Mouse (Mus musculus): ENCODE measurements around the gene Strn3. TPM values are rescaled to one million over a fixed set of nuclear protein-coding genes. Genes with fewer than 3 reads are reported as not detected.
A peak's percentile ranks its signal among the peaks of the same experiment; 100 is the strongest.

Strn3 gene
- polyA plus RNA-seq, 1 experiment = 15.7 TPM

DNA sequence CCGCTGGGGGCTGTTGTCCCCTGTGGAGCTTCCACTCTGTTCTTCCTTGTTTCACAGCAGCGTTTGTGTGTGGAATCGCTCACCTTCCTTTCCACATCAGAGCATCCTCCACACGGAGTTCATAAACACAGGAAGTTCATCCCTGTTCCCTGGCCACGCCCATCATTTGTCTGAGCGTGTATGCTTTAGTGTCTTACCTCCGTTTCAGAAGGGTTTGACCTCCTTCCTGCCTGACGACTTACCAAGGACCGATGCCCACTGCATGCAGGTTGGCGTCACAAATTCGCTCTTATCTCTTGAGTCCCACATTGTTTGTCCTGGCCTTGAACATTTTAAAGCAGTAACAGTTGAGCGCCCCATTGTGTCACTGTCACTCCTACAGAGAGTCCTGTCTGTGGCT lies 14.1 kb upstream of the Strn3 start:
- TF ChIP-seq POLR2A (IDR thresholded peaks at IDR 0.05; ENCODE audit: low read depth, low read length) (no peak), CTCF (conservative IDR thresholded peaks at IDR 0.05; ENCODE audit: insufficient read depth, insufficient read length, low read depth, low read length) (no peak)
- 71% methylated on average over 12 of the region's 12 CpGs for WGBS
- no peak overlapping the region for H3K4me3 ChIP-seq (ENCODE audit: insufficient read depth, low read depth, low read length)
- peaks cover 4% of the 10 kb centered on the region; the same call in 1 of the 2 replicates for H3K4me1 ChIP-seq (ENCODE audit: control insufficient read depth, insufficient read depth, low read length)
- no peaks in the 10 kb centered on the region for H3K27me3 ChIP-seq (replicated peaks; ENCODE audit: control insufficient read depth, insufficient read depth, low read length)
- no peak overlapping the region for H3K27ac ChIP-seq (ENCODE audit: insufficient read depth, low read depth, low read length)
- H3K36me3 ChIP-seq (ENCODE audit: control insufficient read depth, insufficient read depth, low read length) = no peaks in the 10 kb centered on the region
- peak; percentile 14 for DNase-seq

DNA sequence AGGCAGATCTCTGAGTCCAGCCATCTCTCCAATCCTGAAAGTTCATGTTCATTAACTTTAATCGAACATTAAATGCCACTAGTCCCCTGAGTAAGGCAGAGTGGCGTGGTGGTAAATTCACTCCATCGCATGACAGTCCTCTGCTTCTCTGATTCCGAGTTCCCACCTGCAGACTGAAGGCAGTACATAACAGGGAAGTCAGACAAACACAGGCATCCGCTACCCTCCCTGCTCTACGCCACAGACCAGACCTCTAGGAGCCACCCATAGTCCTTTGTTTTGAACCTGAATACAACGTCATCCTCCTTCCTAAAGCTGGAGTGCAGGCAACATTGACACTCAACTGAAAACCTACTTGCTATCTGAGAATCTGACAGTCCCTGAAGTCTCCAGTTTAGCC lies 12.9 kb upstream of the Strn3 start:
- TF ChIP-seq POLR2A (IDR thresholded peaks at IDR 0.05; ENCODE audit: low read depth, low read length) (no peak), CTCF (conservative IDR thresholded peaks at IDR 0.05; ENCODE audit: insufficient read depth, insufficient read length, low read depth, low read length) (no peak)
- H3K36me3 ChIP-seq (ENCODE audit: control insufficient read depth, insufficient read depth, low read length) = no peaks in the 10 kb centered on the region
- WGBS = 77% methylated on average over 7 of the region's 7 CpGs
- no peak overlapping the region for H3K27ac ChIP-seq (ENCODE audit: insufficient read depth, low read depth, low read length)
- H3K4me1 ChIP-seq (ENCODE audit: control insufficient read depth, insufficient read depth, low read length) = peaks cover 4% of the 10 kb centered on the region; the same call in 1 of the 2 replicates
- H3K27me3 ChIP-seq (replicated peaks; ENCODE audit: control insufficient read depth, insufficient read depth, low read length) = no peaks in the 10 kb centered on the region
- DNase-seq = no peak
- H3K4me3 ChIP-seq (ENCODE audit: insufficient read depth, low read depth, low read length) = no peak overlapping the region

DNA sequence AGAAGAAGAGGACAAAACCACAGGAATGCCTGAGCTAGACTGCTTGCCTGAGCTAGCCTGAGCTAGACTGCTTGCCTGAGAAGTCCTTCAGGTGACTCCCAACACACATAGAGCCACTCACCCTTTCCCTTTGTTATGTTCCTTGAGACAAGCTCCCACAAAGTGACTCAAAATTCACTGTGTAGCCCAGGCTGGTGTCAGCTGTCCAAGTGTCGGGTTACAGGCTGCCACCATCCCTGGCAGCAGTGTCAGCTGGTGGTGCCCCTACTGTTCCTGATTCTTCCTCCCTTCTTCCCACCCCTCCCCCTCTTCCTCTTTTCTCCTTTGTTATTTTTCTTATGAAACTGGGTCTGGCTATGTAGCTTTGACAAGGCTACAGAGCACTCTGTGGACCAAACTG lies 12.2 kb upstream of the Strn3 start:
- TF ChIP-seq POLR2A (IDR thresholded peaks at IDR 0.05; ENCODE audit: low read depth, low read length) (no peak), CTCF (conservative IDR thresholded peaks at IDR 0.05; ENCODE audit: insufficient read depth, insufficient read length, low read depth, low read length) (no peak)
- H3K4me1 ChIP-seq (ENCODE audit: control insufficient read depth, insufficient read depth, low read length) = peaks cover 4% of the 10 kb centered on the region; the same call in 1 of the 2 replicates
- H3K27me3 ChIP-seq (replicated peaks; ENCODE audit: control insufficient read depth, insufficient read depth, low read length) = no peaks in the 10 kb centered on the region

GRCm38 (mm10) chr12:51701723-51702122 lies 10.0 kb upstream of the Strn3 start:
- H3K27me3 ChIP-seq (replicated peaks; ENCODE audit: control insufficient read depth, insufficient read depth, low read length) = no peaks in the 10 kb centered on the region
- H3K36me3 ChIP-seq (ENCODE audit: control insufficient read depth, insufficient read depth, low read length) = no peaks in the 10 kb centered on the region
- no peak for TF ChIP-seq CTCF (conservative IDR thresholded peaks at IDR 0.05; ENCODE audit: insufficient read depth, insufficient read length, low read depth, low read length)
- TF ChIP-seq POLR2A (IDR thresholded peaks at IDR 0.05; ENCODE audit: low read depth, low read length) = no peak
- no peak for DNase-seq
- no peak overlapping the region for H3K4me3 ChIP-seq (ENCODE audit: insufficient read depth, low read depth, low read length)
- H3K4me1 ChIP-seq (ENCODE audit: control insufficient read depth, insufficient read depth, low read length) = peaks cover 2% of the 10 kb centered on the region; the same call in 1 of the 2 replicates
- no peak overlapping the region for H3K27ac ChIP-seq (ENCODE audit: insufficient read depth, low read depth, low read length)

More for the DNA sequence above, 12.2 kb upstream of the Strn3 start:
- DNase-seq = no peak
- no peak overlapping the region for H3K4me3 ChIP-seq (ENCODE audit: insufficient read depth, low read depth, low read length)
- no peak overlapping the region for H3K27ac ChIP-seq (ENCODE audit: insufficient read depth, low read depth, low read length)
- H3K36me3 ChIP-seq (ENCODE audit: control insufficient read depth, insufficient read depth, low read length) = no peaks in the 10 kb centered on the region
- WGBS = 84% methylated on average over 1 of the region's 1 CpGs

DNA sequence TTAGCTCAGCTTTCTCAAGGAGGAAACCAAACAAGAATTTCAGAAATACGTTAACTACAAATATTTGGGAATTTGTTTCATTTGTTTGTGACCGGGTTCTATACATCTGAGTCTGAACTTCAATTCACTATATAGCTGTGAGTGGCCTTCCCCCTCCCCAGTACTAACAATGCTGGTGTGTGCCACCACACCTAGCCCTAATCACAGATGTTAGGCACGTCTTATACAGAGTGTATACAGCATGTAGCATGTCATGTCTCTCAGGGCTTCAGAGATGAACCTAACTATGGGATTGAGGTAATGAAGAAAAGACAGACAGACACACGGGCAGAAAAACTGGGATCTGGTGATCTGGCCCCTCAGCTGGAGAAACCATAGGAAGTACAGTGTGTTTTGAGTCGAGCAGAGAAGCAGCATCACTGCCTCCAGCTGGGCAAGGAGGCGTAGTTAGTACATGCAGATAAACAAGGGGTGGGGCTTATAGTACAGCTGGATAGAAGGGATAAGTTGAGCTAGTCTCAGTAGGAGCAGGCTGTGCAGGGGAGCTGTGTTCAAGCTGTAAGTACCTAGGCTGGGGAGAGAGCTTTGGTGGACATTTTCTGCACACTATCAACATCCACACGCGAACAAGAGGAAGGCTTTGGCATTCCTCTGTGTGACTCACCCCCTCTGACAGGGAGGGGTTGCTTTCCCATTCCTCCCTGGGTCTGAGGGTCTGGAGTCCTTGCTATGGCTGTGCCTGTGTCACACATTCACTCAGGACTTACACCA lies 8.1 kb upstream of the Strn3 start:
- TF ChIP-seq CTCF (conservative IDR thresholded peaks at IDR 0.05; ENCODE audit: insufficient read depth, insufficient read length, low read depth, low read length) (no peak), POLR2A (IDR thresholded peaks at IDR 0.05; ENCODE audit: low read depth, low read length) (no peak)
- DNase-seq = no peak

DNA sequence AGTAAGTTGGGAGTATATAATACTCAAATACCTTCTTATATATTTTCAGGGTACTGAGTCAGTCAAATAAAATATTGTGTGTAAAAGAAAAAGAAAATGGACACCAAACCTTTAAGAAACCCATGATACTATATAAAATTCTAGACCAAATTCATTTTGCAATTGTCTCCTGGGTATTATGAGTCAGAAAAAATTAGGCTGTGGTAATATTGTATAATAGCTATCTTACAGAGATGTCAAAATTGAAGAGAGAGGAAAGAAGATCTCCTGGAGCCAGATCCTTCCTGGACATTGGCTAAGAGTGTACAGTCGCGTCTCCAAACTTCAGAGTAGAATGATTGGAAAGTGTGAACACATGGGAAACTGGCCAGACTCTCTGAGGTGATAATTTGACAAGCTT lies 4.5 kb upstream of the Strn3 start:
- no peak for DNase-seq
- H3K27ac ChIP-seq (ENCODE audit: insufficient read depth, low read depth, low read length) = no peak overlapping the region
- H3K4me3 ChIP-seq (ENCODE audit: insufficient read depth, low read depth, low read length) = no peak overlapping the region
- no peaks in the 10 kb centered on the region for H3K36me3 ChIP-seq (ENCODE audit: control insufficient read depth, insufficient read depth, low read length)
- peaks cover 11% of the 10 kb centered on the region; the same call in 1 of the 2 replicates for H3K4me1 ChIP-seq (ENCODE audit: control insufficient read depth, insufficient read depth, low read length)
- H3K27me3 ChIP-seq (replicated peaks; ENCODE audit: control insufficient read depth, insufficient read depth, low read length) = no peaks in the 10 kb centered on the region
- TF ChIP-seq POLR2A (IDR thresholded peaks at IDR 0.05; ENCODE audit: low read depth, low read length) (no peak), CTCF (conservative IDR thresholded peaks at IDR 0.05; ENCODE audit: insufficient read depth, insufficient read length, low read depth, low read length) (no peak)
- 90% methylated on average over 2 of the region's 2 CpGs for WGBS

More for the DNA sequence above, 8.1 kb upstream of the Strn3 start:
- Histone ChIP-seq H3K4me3 (ENCODE audit: insufficient read depth, low read depth, low read length) (no peak overlapping the region), H3K36me3 (ENCODE audit: control insufficient read depth, insufficient read depth, low read length) (no peaks in the 10 kb centered on the region), H3K27me3 (replicated peaks; ENCODE audit: control insufficient read depth, insufficient read depth, low read length) (no peaks in the 10 kb centered on the region), H3K4me1 (ENCODE audit: control insufficient read depth, insufficient read depth, low read length) (no peaks in the 10 kb centered on the region), H3K27ac (ENCODE audit: insufficient read depth, low read depth, low read length) (no peak overlapping the region)
- 63% methylated on average over 8 of the region's 8 CpGs for WGBS

DNA sequence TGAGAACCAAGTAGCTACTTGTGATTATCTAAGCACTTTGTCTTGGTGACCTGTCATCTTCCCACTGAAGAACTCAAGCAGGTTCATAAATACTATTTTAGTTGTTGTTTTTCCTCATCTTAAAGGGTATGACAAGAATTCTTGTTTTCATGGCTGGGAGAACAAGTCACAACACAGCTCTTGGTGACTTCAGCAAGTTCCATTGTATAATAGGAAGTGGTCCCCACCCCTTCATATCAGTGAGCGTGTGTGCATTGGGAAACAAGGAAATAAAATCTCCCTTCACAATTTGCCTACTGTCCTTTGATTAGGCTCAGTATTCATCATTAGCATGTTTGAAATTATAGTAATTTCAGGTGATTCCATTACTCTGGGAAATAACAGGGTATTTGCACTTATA lies 3.3 kb upstream of the Strn3 start:
- peaks cover 11% of the 10 kb centered on the region; the same call in 1 of the 2 replicates for H3K4me1 ChIP-seq (ENCODE audit: control insufficient read depth, insufficient read depth, low read length)
- no peak overlapping the region for H3K27ac ChIP-seq (ENCODE audit: insufficient read depth, low read depth, low read length)
- H3K36me3 ChIP-seq (ENCODE audit: control insufficient read depth, insufficient read depth, low read length) = no peaks in the 10 kb centered on the region
- no peak overlapping the region for H3K4me3 ChIP-seq (ENCODE audit: insufficient read depth, low read depth, low read length)
- DNase-seq = no peak
- WGBS = 64% methylated on average over 1 of the region's 1 CpGs
- no peaks in the 10 kb centered on the region for H3K27me3 ChIP-seq (replicated peaks; ENCODE audit: control insufficient read depth, insufficient read depth, low read length)
- TF ChIP-seq POLR2A (IDR thresholded peaks at IDR 0.05; ENCODE audit: low read depth, low read length) (no peak), CTCF (conservative IDR thresholded peaks at IDR 0.05; ENCODE audit: insufficient read depth, insufficient read length, low read depth, low read length) (no peak)

All from kidney, adult 2 months (tissue).